Mouse (Mus musculus): ENCODE data around the gene Atxn1.

GRCm38 (mm10) chr13:46006211-46007102 lies 41.6 kb upstream of the Atxn1 start:
- TF ChIP-seq POLR2A (IDR thresholded peaks at IDR 0.05; ENCODE audit: insufficient read depth, low read depth, low read length) (no peak), CTCF (IDR thresholded peaks at IDR 0.05) (no peak)

Measured in heart, adult 2 months (tissue).